Comparison of ENCODE assay signal across 8 mouse cellular contexts in the genomic region with DNA sequence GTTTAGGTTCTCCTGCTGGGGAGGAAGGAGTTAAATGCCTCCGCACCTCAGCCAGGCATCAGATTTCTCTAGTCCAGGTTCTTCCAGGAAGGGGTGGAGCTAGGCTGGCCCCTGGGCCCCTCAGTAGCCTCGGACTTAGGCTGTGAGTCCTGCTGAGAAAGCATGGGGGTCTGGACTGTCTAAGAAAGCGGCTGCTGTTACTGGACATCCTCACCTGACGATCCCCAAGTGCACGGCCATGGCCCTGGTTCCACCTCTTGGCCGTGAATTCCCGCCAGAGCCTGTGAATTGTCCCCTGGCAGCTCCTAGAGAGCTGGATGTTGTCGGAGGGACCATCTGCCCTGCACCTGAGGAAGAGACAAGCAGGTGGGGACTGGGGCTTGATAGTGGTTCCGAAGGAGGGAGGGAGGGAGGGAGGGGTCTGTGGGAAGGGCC. TPM values are rescaled to one million over a fixed set of nuclear protein-coding genes. Genes with fewer than 3 reads are reported as not detected.
DNase-seq lines count a peak whose midpoint lies in the region; ATAC-seq and TF ChIP-seq lines count a peak whose summit lies in the region.

A gene (plus strand): TSS at position 87 of the 435 bp plus-strand sequence.

- H3K36me3 ChIP-seq in heart, embryonic 16.5 days (ENCODE audit: control insufficient read depth, insufficient read depth), result 0 out of 2 replicates have a peak, but pooled peaks cover 7% of the 10 kb centered on the region
- H3K36me3 ChIP-seq in hindbrain, embryonic 13.5 days, result peaks cover 40% of the 10 kb centered on the region
- H3K36me3 ChIP-seq in liver, embryonic 14.5 days (replicated peaks; ENCODE audit: control insufficient read depth, insufficient read depth, low read depth), result no peaks in the 10 kb centered on the region

- H3K27ac ChIP-seq in heart, embryonic 16.5 days (ENCODE audit: low read length), result no peak within 1 kb of the TSS
- no peak within 1 kb of the TSS for H3K27ac ChIP-seq in hindbrain, embryonic 13.5 days
- H3K27ac ChIP-seq in liver, embryonic 14.5 days, result no peak within 1 kb of the TSS

- no peaks in the 10 kb centered on the region for H3K27me3 ChIP-seq in heart, embryonic 16.5 days (ENCODE audit: control insufficient read depth, insufficient read depth, low read length)
- H3K27me3 ChIP-seq in hindbrain, embryonic 13.5 days, result peaks cover 3% of the 10 kb centered on the region; the same call in 1 of the 2 replicates
- H3K27me3 ChIP-seq in liver, embryonic 14.5 days (ENCODE audit: control insufficient read depth, insufficient read depth, low read length), result no peaks in the 10 kb centered on the region

- no peak for TF ChIP-seq EP300 in liver, embryonic 14.5 days (IDR thresholded peaks at IDR 0.05; ENCODE audit: low read depth)

- DNase-seq in heart, postnatal 4 days, result no peak
- no peak for DNase-seq in adrenal gland, postnatal 25 days
- no peak for DNase-seq in liver, embryonic 14.5 days (ENCODE audit: low read depth in 3 of 3, low spot score in 3 of 3)
- no peak for DNase-seq in thymus, adult 18-20 months
- DNase-seq in spleen, postnatal 10 days (ENCODE audit: low spot score in 2 of 2), result no peak
- no peak for DNase-seq in thymus, postnatal 0 days (ENCODE audit: low spot score)

- H3K9ac ChIP-seq in heart, embryonic 16.5 days (ENCODE audit: low read length), result no peak within 1 kb of the TSS; the same call in 1 of the 2 replicates
- H3K9ac ChIP-seq in hindbrain, embryonic 13.5 days, result peak within 1 kb of the TSS; percentile 49; the same call in 1 of the 2 replicates
- no peak within 1 kb of the TSS; the same call in 1 of the 2 replicates for H3K9ac ChIP-seq in liver, embryonic 14.5 days (replicated peaks)

- peak within 1 kb of the TSS; percentile 20; the same call in 1 of the 2 replicates for H3K4me2 ChIP-seq in heart, embryonic 16.5 days (ENCODE audit: low read depth, low read length)
- H3K4me2 ChIP-seq in hindbrain, embryonic 13.5 days, result no peak within 1 kb of the TSS
- H3K4me2 ChIP-seq in liver, embryonic 14.5 days (ENCODE audit: low read depth), result peak within 1 kb of the TSS; percentile 34

- H3K9me3 ChIP-seq in heart, embryonic 16.5 days (replicated peaks; ENCODE audit: control insufficient read depth, low read length), result no peaks in the 10 kb centered on the region
- H3K9me3 ChIP-seq in hindbrain, embryonic 13.5 days, result no peaks in the 10 kb centered on the region
- no peaks in the 10 kb centered on the region for H3K9me3 ChIP-seq in liver, embryonic 14.5 days (ENCODE audit: control insufficient read depth, low read length)

- H3K4me3 ChIP-seq in heart, embryonic 16.5 days (ENCODE audit: low read length), result peak within 1 kb of the TSS; percentile 28
- 0 out of 2 replicates have a peak within 1 kb of the TSS, but pooled peaks have one; percentile 5 for H3K4me3 ChIP-seq in hindbrain, embryonic 13.5 days
- H3K4me3 ChIP-seq in liver, embryonic 14.5 days (ENCODE audit: insufficient read depth in 1 of 2, low read depth in 2 of 2, low read length in 2 of 2), result peak within 1 kb of the TSS; percentile 25 to 33

- WGBS in heart, embryonic 16.5 days, result 2% methylated on average over 9 of the region's 9 CpGs
- WGBS in hindbrain, embryonic 13.5 days, result 4% methylated on average over 9 of the region's 9 CpGs
- 4% methylated on average over 9 of the region's 9 CpGs for WGBS in liver, embryonic 14.5 days (ENCODE audit: insufficient replicate concordance)

- no peak for ATAC-seq in heart, embryonic 16.5 days (replicated peaks; ENCODE audit: extremely low read depth, insufficient read depth, low FRiP score)
- no peak for ATAC-seq in hindbrain, embryonic 13.5 days (ENCODE audit: low FRiP score)
- ATAC-seq in liver, embryonic 14.5 days (ENCODE audit: insufficient read depth), result 0 out of 2 replicates have a peak, but pooled peaks have one; percentile 7

- H3K4me1 ChIP-seq in heart, embryonic 16.5 days (ENCODE audit: control insufficient read depth, insufficient read depth, low read length), result peaks cover 7% of the 10 kb centered on the region; the same call in 1 of the 2 replicates
- H3K4me1 ChIP-seq in hindbrain, embryonic 13.5 days (replicated peaks), result peaks cover 11% of the 10 kb centered on the region
- H3K4me1 ChIP-seq in liver, embryonic 14.5 days (replicated peaks; ENCODE audit: control insufficient read depth in 2 of 2, insufficient read depth in 2 of 2, low read length in 1 of 2), result peaks cover 0 to 1% of the 10 kb centered on the region in 2 experiments; a peak in 1 of 4 replicates

- no peak for TF ChIP-seq CTCF in liver, embryonic 14.5 days (IDR thresholded peaks at IDR 0.05; ENCODE audit: low read depth)

RNA-seq across cellular contexts. Expression of the gene that starts here (rescaled TPM):
- 9.2 and 10.0 TPM in 2 replicates for polyA plus RNA-seq in heart, embryonic 16.5 days (2015; fragmentation: Nextera tagmentation; extraction: Ambion mirVana)
- 1 to 10 TPM; 1.3 to 3.2 TPM for total RNA-seq in heart, postnatal 4 days (2021)
- 29.0 and 41.3 TPM in 2 replicates for total RNA-seq in adrenal gland, postnatal 25 days (2021)
- polyA plus RNA-seq in hindbrain, embryonic 13.5 days (2015; fragmentation: Nextera tagmentation; extraction: Ambion mirVana), result 13.1 and 16.8 TPM in 2 replicates
- 11.1 and 12.0 TPM in 2 replicates for polyA plus RNA-seq in liver, embryonic 14.5 days (2012; rRNA removed)
- polyA plus RNA-seq in liver, embryonic 14.5 days (2014; fragmentation: Nextera tagmentation; extraction: Ambion mirVana), result 7.0 and 7.6 TPM in 2 replicates
- polyA plus RNA-seq in thymus, postnatal 0 days (2015; fragmentation: Nextera tagmentation; extraction: Ambion mirVana), result 7.6 and 9.5 TPM in 2 replicates
